Mouse (Mus musculus) megakaryocyte, embryonic 14.5 days (primary cell): ENCODE data around the gene Etv4.

Experiments used
- FLI1 ChIP-seq: IDR thresholded peaks from 2 replicates; pipeline ENCODE4 v1.6.1; 2012; ENCODE audit warnings: low read length, inconsistent platforms, mixed read lengths
- GATA1 ChIP-seq: IDR thresholded peaks from 3 replicates; pipeline ENCODE4 v1.6.1; 2012; ENCODE audit warnings: mixed read lengths, low read length, inconsistent platforms, borderline replicate concordance

DNA sequence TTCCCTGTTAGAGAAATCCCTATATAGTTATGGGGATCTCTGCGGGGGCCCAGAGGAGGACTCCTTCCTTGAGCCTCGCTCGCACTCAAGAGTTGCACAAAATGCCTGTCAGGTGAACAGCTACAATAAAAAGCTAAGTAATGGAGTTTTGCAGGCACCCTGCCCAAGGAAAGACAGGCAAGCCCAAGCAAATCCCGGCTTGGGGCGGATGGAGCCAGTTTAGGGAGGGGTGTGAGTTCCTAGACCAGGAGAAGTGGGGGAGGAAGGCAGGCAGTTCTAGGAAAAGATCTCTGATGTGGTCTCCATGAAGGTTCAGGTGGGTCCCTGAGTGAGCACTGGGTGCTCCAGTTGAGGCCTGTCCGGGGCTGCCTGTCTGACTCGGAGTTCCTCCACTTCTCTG, 1.5 kb upstream of the Etv4 start:
- TF ChIP-seq GATA1: no peak
- TF ChIP-seq FLI1: no peak
